Mouse (Mus musculus) kidney, adult 2 months (tissue): ENCODE data around the gene Prss27. TPM values are rescaled to one million over a fixed set of nuclear protein-coding genes. Genes with fewer than 3 reads are reported as not detected.
A peak's percentile ranks its signal among the peaks of the same experiment; 100 is the strongest.
"Not testable (repeated sequence)": the region's sequence is repeated elsewhere in the genome, so short reads cannot be mapped to it uniquely, and the experiment has no call there.

ENCODE experiments used
- DNase-seq: peaks from one replicate; pipeline ENCODE4 v3.0.0; 2021
- H3K27ac ChIP-seq: fragments of 200-500 bp; 2 replicates; pipeline ENCODE4 v1.5.1; 2012; ENCODE audit warnings: low read depth, low read length, control low read depth, inconsistent platforms; ENCODE audit not compliant: insufficient read depth
- H3K27me3 ChIP-seq: fragments of 200-500 bp; replicated peaks from 2 replicates; pipeline ENCODE4 v1.6.1; 2012; ENCODE audit warnings: mild to moderate bottlenecking, moderate library complexity, low read length, inconsistent platforms; ENCODE audit not compliant: control insufficient read depth, insufficient read depth
- H3K36me3 ChIP-seq: fragments of 200-500 bp; 2 replicates; pipeline ENCODE4 v1.6.1; 2012; ENCODE audit warnings: mild to moderate bottlenecking, moderate library complexity, low read length, inconsistent platforms; ENCODE audit not compliant: control insufficient read depth, insufficient read depth
- H3K4me1 ChIP-seq: fragments of 200-500 bp; 2 replicates; pipeline ENCODE4 v1.6.1; 2011; ENCODE audit warnings: low read length; ENCODE audit not compliant: control insufficient read depth, insufficient read depth
- H3K4me3 ChIP-seq: fragments of 200-500 bp; 2 replicates; pipeline ENCODE4 v1.5.1; 2011; ENCODE audit warnings: mild to moderate bottlenecking, low read depth, low read length, control low read depth; ENCODE audit not compliant: insufficient read depth
- CTCF ChIP-seq: fragments of 200-500 bp; conservative IDR thresholded peaks from 2 replicates; pipeline ENCODE4 v1.5.1; 2011; ENCODE audit warnings: low read depth, mild to moderate bottlenecking, control low read depth, low read length, moderate library complexity, mixed read lengths; ENCODE audit not compliant: insufficient read depth, insufficient read length
- POLR2A ChIP-seq: fragments of 200-500 bp; IDR thresholded peaks from one replicate; pipeline ENCODE4 v1.6.1; 2011; ENCODE audit warnings: low read depth, low read length, control low read depth
- WGBS: fragments of 180-500 bp; shearing (Covaris S2); methylation state at CpG from one replicate; pipeline ENCODE4 v1.1.7; 2018; 5-methylcytosine and 5-hydroxymethylcytosine counted together
- polyA plus RNA-seq: library from polyadenylated mRNA; depleted of rRNA; stranded (reverse); fragments of >200 nt; gene quantifications from 2 replicates; pipeline ENCODE4 v1.2.3, GENCODE M21; 2012; rRNA removed

The Prss27 gene
- polyA plus RNA-seq, 1 experiment, result 0.16 TPM

- peak within 1 kb of the TSS; percentile 98 for H3K4me3 ChIP-seq
- H3K27ac ChIP-seq, result peak within 1 kb of the TSS; percentile 56
- H3K4me1 ChIP-seq, result peaks cover 4% of the 10 kb centered on the region
- no peaks in the 10 kb centered on the region for H3K36me3 ChIP-seq
- DNase-seq, result peak; percentile 96
- peak; percentile 64 for TF ChIP-seq POLR2A
- no peak for TF ChIP-seq CTCF
- H3K27me3 ChIP-seq, result no peaks in the 10 kb centered on the region
- under 1% methylated on average over 58 of the region's 62 CpGs for WGBS
Observed at GRCm38 (mm10) chr17:24072919-24073696, 35.2 kb downstream of the Prss27 start, which contains the start of gene Kctd5. Gene Kctd5 (minus strand): TSS chr17:24073485.

GRCm38 (mm10) chr17:24077101-24077500 lies 39.2 kb downstream of the Prss27 start:
- no peak for DNase-seq
- TF ChIP-seq POLR2A, result no peak
- no peak for TF ChIP-seq CTCF
- no peak overlapping the region for H3K27ac ChIP-seq
- H3K4me3 ChIP-seq, result no peak overlapping the region
- peaks cover 1% of the 10 kb centered on the region for H3K4me1 ChIP-seq
- 93% methylated on average over 2 of the region's 2 CpGs for WGBS
- no peaks in the 10 kb centered on the region for H3K27me3 ChIP-seq
- no peaks in the 10 kb centered on the region for H3K36me3 ChIP-seq

GRCm38 (mm10) chr17:24084593-24084992 lies 46.6 kb downstream of the Prss27 start:
- no peak for DNase-seq
- 47% methylated on average over 1 of the region's 1 CpGs for WGBS
- H3K27ac ChIP-seq, result no peak overlapping the region
- no peak overlapping the region for H3K4me3 ChIP-seq
- no peaks in the 10 kb centered on the region for H3K27me3 ChIP-seq
- peaks cover 5% of the 10 kb centered on the region for H3K36me3 ChIP-seq
- TF ChIP-seq CTCF (no peak), POLR2A (no peak)
- H3K4me1 ChIP-seq, result no peaks in the 10 kb centered on the region

GRCm38 (mm10) chr17:24086399-24086798 lies 48.5 kb downstream of the Prss27 start:
- not testable (repeated sequence) for H3K4me3 ChIP-seq, H3K27ac ChIP-seq, H3K4me1 ChIP-seq, H3K27me3 ChIP-seq, DNase-seq
- 71% methylated on average over 4 of the region's 4 CpGs for WGBS
- H3K36me3 ChIP-seq, result peaks cover 11% of the 10 kb centered on the region

GRCm38 (mm10) chr17:24090575-24090974 lies 52.6 kb downstream of the Prss27 start:
- H3K4me3 ChIP-seq, result no peak overlapping the region
- H3K27me3 ChIP-seq, result no peaks in the 10 kb centered on the region
- TF ChIP-seq CTCF, result no peak
- TF ChIP-seq POLR2A, result no peak
- 96% methylated on average over 1 of the region's 1 CpGs for WGBS
- no peak for DNase-seq
- H3K4me1 ChIP-seq, result no peaks in the 10 kb centered on the region
- H3K27ac ChIP-seq, result no peak overlapping the region
- H3K36me3 ChIP-seq, result peaks cover 15% of the 10 kb centered on the region

Other genes with a start within 250 kb of the Prss27 start
- gene Srrm2, start 247.6 kb upstream of the Prss27 start, polyA plus RNA-seq, result 394 and 443 TPM in 2 replicates
- gene Elob, start 209.0 kb upstream of the Prss27 start, polyA plus RNA-seq, result 687 and 762 TPM in 2 replicates
- gene Prss33, start 202.1 kb upstream of the Prss27 start, polyA plus RNA-seq, result not detected in 2 replicates
- not detected in 2 replicates for gene Prss32, start 194.3 kb upstream of the Prss27 start, polyA plus RNA-seq
- gene Prss41, start 194.0 kb upstream of the Prss27 start, polyA plus RNA-seq, result 0.08 and 0.16 TPM in 2 replicates
- gene Prss21, start 170.1 kb upstream of the Prss27 start, polyA plus RNA-seq, result 0.14 TPM in 2 replicates
- not detected in 2 replicates for gene Dcpp1, start 157.3 kb upstream of the Prss27 start, polyA plus RNA-seq
- gene Dcpp2, start 157.3 kb upstream of the Prss27 start, polyA plus RNA-seq, result not detected in 2 replicates
- gene Dcpp3, start 120.7 kb upstream of the Prss27 start, polyA plus RNA-seq, result not detected in 2 replicates
- not detected in 2 replicates for gene Sbp, start 96.5 kb upstream of the Prss27 start, polyA plus RNA-seq
- gene Sbpl, start 82.9 kb upstream of the Prss27 start, polyA plus RNA-seq, result not detected in 2 replicates
- 0.71 and 0.95 TPM in 2 replicates for gene Prss30, start 57.6 kb upstream of the Prss27 start, polyA plus RNA-seq
- gene Prss22, start 40.0 kb upstream of the Prss27 start, polyA plus RNA-seq, result 0.23 and 0.26 TPM in 2 replicates
- gene Kctd5, start 35.3 kb downstream of the Prss27 start, polyA plus RNA-seq, result 16.1 and 16.5 TPM in 2 replicates
- gene Pdpk1, start 112.8 kb downstream of the Prss27 start, polyA plus RNA-seq, result 17.1 and 19.4 TPM in 2 replicates
- gene Amdhd2, start 125.6 kb downstream of the Prss27 start, polyA plus RNA-seq, result 124 and 136 TPM in 2 replicates
- gene Atp6v0c, start 131.6 kb downstream of the Prss27 start, polyA plus RNA-seq, result 2,489 and 2,561 TPM in 2 replicates
- gene Tbc1d24, start 167.4 kb downstream of the Prss27 start, polyA plus RNA-seq, result 14.4 and 15.0 TPM in 2 replicates
- 0.72 and 1.2 TPM in 2 replicates for gene Ntn3, start 171.4 kb downstream of the Prss27 start, polyA plus RNA-seq
- 4.6 and 5.2 TPM in 2 replicates for gene Tedc2, start 182.7 kb downstream of the Prss27 start, polyA plus RNA-seq
- 0.56 and 0.61 TPM in 2 replicates for gene Ccnf, start 213.3 kb downstream of the Prss27 start, polyA plus RNA-seq